Mouse (Mus musculus) embryonic fibroblast, embryonic 13.5 days (primary cell): ENCODE data around the gene Ccm2. TPM values are rescaled to one million over a fixed set of nuclear protein-coding genes. Genes with fewer than 3 reads are reported as not detected.

ENCODE experiments used
- H3K27ac ChIP-seq: 2 replicates; pipeline ENCODE4 v1.5.1; 2012; ENCODE audit warnings: low read length, control low read depth, inconsistent platforms; ENCODE audit not compliant: insufficient read depth
- H3K4me1 ChIP-seq: 2 replicates; pipeline ENCODE4 v1.6.1; 2011; ENCODE audit warnings: low read length; ENCODE audit not compliant: control insufficient read depth, insufficient read depth
- H3K4me3 ChIP-seq: 2 replicates; pipeline ENCODE4 v1.5.1; 2011; ENCODE audit warnings: mild to moderate bottlenecking, control low read depth, low read length; ENCODE audit not compliant: insufficient read depth
- CTCF ChIP-seq: IDR thresholded peaks from 2 replicates; pipeline ENCODE4 v1.5.1; 2011; ENCODE audit warnings: mild to moderate bottlenecking, control low read depth, low read length, moderate library complexity, borderline replicate concordance; ENCODE audit not compliant: insufficient read depth
- POLR2A ChIP-seq: IDR thresholded peaks from 2 replicates; pipeline ENCODE4 v1.6.1; 2011; ENCODE audit warnings: low read depth, mild to moderate bottlenecking, control low read depth, low read length, moderate library complexity
- polyA plus RNA-seq: library from polyadenylated mRNA; stranded (reverse); fragments of >200 nt; gene quantifications from 2 replicates; pipeline ENCODE4 v1.2.4, GENCODE M21; 2011; ENCODE audit warnings: low read depth; ENCODE audit not compliant: missing spikeins, insufficient read length

Ccm2 gene
- polyA plus RNA-seq, 1 experiment, result 90.2 TPM

DNA sequence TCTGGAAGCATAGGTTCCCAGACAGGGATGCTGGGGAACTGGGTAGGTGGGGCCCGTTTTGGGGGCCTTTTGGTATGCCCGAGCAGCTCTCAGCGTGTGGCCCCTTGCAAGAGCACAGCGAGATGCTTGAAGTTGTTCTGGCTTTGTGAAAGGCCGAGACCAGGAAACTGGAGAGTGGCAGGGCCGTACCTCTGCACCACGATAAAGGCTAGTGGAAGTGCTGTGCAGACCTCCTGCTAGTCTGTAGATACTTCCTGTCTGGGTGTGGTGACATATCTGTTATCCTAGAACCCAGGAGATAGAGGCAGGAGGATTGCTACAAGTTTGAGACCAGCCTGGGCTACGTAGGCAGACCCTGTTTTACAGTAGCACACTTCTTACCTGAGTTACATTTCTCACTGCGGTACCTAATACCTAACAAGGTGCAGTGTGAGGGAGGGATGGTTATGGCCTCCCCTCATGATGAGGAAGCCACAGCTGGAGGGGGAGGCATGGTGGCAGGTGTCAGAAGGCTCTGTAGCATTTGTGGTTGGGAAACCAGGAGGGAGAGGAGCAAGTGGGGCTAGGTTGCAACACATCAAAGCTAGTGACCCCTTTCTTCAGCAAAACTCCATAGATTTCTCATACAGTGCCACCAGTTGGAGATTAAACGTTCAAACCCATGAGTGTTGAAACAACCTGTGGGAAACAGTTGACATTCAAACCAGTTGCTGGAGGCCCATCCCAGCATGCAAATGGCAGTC, 44.4 kb downstream of the Ccm2 start:
- peaks cover 6% of the 10 kb centered on the region for H3K4me1 ChIP-seq
- H3K4me3 ChIP-seq, result no peak overlapping the region
- TF ChIP-seq POLR2A (no peak), CTCF (no peak)
- H3K27ac ChIP-seq, result no peak overlapping the region

DNA sequence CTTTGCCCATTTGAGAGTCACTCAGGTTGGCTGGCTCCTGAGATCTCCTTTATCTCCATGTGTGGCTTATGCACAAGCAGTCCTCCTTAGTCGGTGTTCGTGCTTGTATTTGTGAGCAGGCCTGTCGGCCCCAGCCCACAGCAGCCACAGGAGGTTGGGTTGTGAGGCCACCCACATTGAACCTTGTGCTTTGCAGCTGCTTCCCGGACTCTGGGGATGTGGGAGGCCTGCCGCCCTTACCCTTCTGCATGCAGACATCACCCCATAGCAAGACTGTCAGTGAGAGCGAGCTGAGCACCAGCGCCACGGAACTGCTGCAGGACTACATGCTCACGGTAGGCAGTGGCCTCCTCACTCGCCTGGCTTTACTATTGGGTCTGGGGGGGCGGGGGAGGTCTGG, 46.7 kb downstream of the Ccm2 start:
- Histone ChIP-seq H3K4me3 (no peak overlapping the region), H3K27ac (no peak overlapping the region), H3K4me1 (no peaks in the 10 kb centered on the region)
- TF ChIP-seq POLR2A (no peak), CTCF (no peak)

DNA sequence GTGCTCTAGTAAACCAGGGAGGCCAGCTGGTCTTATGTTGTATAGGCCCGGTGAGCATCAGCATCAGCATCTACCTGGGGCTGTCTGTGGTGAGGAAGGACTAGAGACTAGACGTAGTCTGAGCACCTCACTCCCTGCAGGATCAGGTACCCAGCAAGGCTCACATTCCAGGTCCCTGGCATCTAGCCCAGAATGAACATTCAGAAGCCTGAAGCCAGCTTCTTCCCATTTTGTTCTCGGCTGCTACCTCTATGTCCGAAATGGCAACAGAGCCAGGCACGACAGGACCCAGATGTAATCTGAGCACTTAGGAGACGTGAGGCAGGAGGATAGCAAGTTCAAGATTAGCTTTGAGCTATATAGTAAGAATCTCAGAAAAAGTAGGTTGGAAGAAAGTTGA, 48.2 kb downstream of the Ccm2 start:
- Histone ChIP-seq H3K4me3 (no peak overlapping the region), H3K4me1 (no peaks in the 10 kb centered on the region), H3K27ac (no peak overlapping the region)
- TF ChIP-seq CTCF, result no peak
- no peak for TF ChIP-seq POLR2A

DNA sequence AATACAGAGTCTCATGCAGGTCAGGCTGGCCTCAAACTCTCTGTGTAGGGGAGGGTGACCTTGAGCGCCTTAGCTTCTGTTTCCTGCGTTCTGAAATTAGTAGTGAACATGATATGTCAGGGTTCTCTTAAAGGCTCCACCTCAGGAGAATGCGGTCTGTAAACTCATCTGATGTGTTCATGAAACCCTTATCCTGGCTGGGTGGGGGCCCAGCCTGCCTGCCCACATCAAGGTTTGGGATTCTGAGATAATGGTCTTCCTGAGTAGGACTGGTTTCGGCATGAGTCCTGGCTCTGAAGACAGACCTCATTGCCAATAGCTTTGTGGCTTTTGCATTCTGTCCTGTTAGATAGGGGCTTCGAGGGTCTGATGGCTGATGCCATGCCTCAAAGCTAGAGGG, 48.7 kb downstream of the Ccm2 start:
- TF ChIP-seq POLR2A, result no peak
- no peak for TF ChIP-seq CTCF
- Histone ChIP-seq H3K4me1 (no peaks in the 10 kb centered on the region), H3K4me3 (no peak overlapping the region), H3K27ac (no peak overlapping the region)

DNA sequence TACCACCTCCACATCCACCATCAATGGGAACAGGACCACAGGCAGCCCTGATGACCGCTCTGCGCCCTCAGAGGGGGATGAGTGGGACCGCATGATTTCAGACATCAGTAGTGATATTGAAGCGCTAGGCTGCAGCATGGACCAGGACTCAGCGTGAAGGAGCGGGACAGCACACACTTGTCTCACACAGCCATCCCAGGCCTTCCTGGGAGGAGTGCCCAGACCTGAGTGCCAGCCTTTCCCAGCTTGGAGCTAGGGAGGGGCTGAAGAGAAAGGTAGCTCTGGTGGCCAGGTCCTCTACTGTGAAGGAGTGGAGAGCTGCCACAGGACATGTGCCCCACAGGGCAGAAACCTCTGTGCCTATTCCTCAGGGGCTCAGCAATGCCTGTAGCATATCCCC, 49.5 kb downstream of the Ccm2 start:
- TF ChIP-seq POLR2A (no peak), CTCF (no peak)
- H3K4me1 ChIP-seq, result no peaks in the 10 kb centered on the region
- H3K27ac ChIP-seq, result no peak overlapping the region
- H3K4me3 ChIP-seq, result no peak overlapping the region

DNA sequence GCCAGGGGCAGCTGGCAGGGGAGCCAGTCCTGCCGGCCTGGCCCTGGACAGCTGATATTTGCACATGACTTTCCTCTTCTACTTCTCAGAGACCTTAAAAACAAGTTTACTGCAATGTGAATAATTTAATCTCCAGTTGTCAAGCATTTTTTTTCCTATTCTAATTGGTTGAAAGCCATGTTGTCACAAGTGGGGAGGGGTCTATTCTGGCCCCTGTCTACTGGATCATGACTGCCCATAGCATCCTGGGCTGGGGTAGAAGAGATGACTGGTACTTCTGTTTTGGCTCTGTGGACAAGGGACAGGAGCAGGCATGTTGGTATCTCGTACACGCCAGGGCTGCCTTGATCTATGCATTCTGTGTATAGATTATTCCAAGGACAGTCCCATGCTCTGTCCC, 49.9 kb downstream of the Ccm2 start:
- Histone ChIP-seq H3K4me3 (no peak overlapping the region), H3K4me1 (no peaks in the 10 kb centered on the region), H3K27ac (no peak overlapping the region)
- TF ChIP-seq POLR2A (no peak), CTCF (no peak)

DNA sequence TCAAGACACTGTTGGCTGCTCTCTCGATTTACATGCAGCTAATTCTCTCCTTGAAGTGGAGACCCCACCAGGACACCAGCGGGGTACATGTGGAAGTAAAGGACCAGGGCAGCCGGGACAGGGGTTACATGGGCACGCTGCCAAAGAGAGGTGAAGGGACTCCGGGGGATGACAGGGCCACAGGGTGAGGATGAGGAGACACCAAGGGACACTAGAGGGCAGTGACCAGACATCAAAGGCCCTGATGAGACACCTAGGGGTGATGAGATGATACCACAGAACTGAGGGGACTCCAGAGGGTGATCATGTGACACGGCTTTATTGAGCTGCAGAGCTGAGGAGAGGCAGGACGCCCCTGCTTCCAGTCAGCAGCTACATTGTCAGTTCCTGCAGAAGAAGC, 50.8 kb downstream of the Ccm2 start:
- TF ChIP-seq POLR2A, result no peak
- no peak overlapping the region for H3K27ac ChIP-seq
- H3K4me3 ChIP-seq, result no peak overlapping the region
- H3K4me1 ChIP-seq, result no peaks in the 10 kb centered on the region

DNA sequence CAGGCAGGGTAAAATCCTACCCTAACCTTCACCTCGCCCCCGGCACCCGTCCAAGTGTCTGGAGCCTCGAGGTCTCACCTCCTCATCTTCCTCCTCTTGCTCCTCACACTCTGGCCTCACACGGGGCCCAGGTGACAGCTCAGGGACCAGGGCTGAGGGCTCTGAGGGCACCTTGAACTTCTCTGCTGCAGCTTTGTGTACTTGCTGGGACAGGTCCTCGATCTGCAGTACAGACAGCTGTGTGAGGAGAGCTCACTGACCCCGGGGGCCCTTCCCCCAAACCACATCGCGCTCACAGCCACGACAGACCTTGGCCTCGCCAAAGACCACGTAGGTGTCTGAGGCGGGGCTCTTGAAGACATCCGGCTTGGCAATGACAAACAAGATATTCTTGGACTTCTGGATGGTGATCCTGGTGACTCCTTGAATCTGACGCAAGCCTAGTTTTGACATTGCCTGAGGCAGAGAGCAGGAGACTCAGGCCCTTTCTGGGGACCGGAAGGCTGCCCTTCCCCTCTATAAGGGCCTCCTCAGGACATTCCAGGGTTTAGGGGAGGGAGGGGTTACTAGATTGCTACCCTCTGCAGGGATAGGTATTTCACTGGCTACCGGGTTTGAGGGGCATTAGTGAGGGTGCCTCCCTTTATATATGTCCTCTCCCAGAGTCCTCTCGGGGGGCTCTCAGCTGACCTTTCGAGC, 51.7 kb downstream of the Ccm2 start:
- no peak overlapping the region for H3K27ac ChIP-seq
- TF ChIP-seq CTCF, result no peak
- no peak for TF ChIP-seq POLR2A
- no peak overlapping the region for H3K4me3 ChIP-seq
- no peaks in the 10 kb centered on the region for H3K4me1 ChIP-seq

DNA sequence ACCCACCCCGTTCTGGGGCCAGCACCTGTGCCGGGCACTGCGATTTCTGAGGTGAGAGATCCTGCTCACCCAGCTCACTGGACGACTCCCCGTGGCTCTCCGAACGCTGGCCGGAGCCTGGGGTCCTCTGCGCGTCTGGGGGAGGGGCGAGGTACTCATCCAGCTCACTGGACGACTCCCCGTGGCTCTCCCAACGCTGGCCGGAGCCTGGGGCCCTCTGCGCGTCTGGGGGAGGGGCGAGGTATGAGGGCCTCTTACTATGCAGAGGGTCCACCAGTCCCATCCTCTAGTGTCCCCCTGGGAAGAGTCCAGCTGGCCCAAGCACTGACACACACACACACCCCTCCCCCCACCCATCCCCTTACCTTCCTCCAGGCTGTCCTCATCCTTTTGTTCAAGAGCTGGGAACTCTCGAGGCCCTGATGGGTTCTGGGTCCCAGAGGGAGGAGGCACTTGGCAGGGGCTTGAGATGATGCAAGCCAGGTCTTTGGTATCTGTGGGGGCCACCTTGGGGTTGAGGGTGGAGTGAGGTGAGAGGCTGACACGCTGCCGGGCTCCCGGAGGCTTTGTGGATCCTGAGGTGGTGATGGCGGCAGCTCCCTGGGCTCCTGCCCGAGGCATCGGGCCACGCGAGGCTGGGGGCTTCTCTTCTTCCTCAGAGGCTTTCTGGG, 52.5 kb downstream of the Ccm2 start:
- no peak overlapping the region for H3K27ac ChIP-seq
- TF ChIP-seq POLR2A, result no peak
- no peak for TF ChIP-seq CTCF

DNA sequence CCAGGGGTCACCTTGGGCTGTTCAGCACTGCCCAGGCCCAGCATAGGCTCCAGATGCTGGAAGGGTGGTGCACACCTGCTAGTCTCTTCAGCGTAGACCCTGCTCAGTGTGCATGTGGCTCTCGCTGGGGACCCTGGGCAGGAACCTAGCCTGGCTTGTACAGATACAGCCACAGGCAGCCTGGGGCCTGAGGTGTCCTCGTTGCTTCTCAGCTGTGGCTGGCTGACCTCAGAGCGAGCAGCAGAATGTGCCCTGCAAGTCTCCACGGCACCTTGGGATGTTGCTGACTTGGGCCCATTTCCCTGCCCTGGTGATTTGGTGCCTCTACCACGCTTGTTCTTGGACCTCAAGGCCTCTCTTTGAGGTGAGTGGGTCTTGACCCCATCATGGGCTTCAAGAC, 53.1 kb downstream of the Ccm2 start:
- no peaks in the 10 kb centered on the region for H3K4me1 ChIP-seq
- H3K4me3 ChIP-seq, result no peak overlapping the region
- no peak overlapping the region for H3K27ac ChIP-seq

More for the DNA sequence above, 52.5 kb downstream of the Ccm2 start:
- Histone ChIP-seq H3K4me3 (no peak overlapping the region), H3K4me1 (no peaks in the 10 kb centered on the region)

More for the DNA sequence above, 53.1 kb downstream of the Ccm2 start:
- TF ChIP-seq POLR2A (no peak), CTCF (no peak)
